Mouse (Mus musculus) heart, embryonic 10.5 days (tissue): ENCODE results near the gene Ssr1. TPM values are rescaled to one million over a fixed set of nuclear protein-coding genes. Genes with fewer than 3 reads are reported as not detected.

Source experiments
- DNase-seq: peaks from one replicate; pipeline ENCODE4 v3.0.0-alpha.2; 2017; ENCODE audit warnings: low spot score
- H3K27ac ChIP-seq: fragments of 300-500 bp; sonication (generic); 2 replicates; pipeline ENCODE4 v1.5.1; 2016; ENCODE audit warnings: mild to moderate bottlenecking
- H3K27me3 ChIP-seq: fragments of 300-500 bp; sonication (generic); 2 replicates; pipeline ENCODE4 v1.6.1; 2016; ENCODE audit warnings: mild to moderate bottlenecking; ENCODE audit not compliant: poor library complexity, insufficient read depth, severe bottlenecking
- H3K36me3 ChIP-seq: fragments of 300-500 bp; sonication (generic); 2 replicates; pipeline ENCODE4 v1.6.1; 2016; ENCODE audit warnings: mild to moderate bottlenecking, moderate library complexity
- H3K4me1 ChIP-seq: fragments of 300-500 bp; sonication (generic); 2 replicates; pipeline ENCODE4 v1.6.1; 2016; ENCODE audit warnings: mild to moderate bottlenecking
- H3K4me3 ChIP-seq: fragments of 300-500 bp; sonication (generic); 2 replicates; pipeline ENCODE4 v1.5.1; 2016; ENCODE audit warnings: mild to moderate bottlenecking, moderate library complexity
- H3K9me3 ChIP-seq: fragments of 300-500 bp; sonication (generic); 2 replicates; pipeline ENCODE4 v1.6.1; 2016; ENCODE audit warnings: mild to moderate bottlenecking, moderate library complexity
- WGBS: fragments of 180-500 bp; shearing (Covaris S2); methylation state at CpG from one replicate; pipeline ENCODE4 v1.1.7; 2016; 5-methylcytosine and 5-hydroxymethylcytosine counted together
- polyA plus RNA-seq: library from polyadenylated mRNA; unstranded; fragments of >200 nt; fragmentation: Nextera tagmentation; extraction: Ambion mirVana; gene quantifications from 2 replicates; pipeline ENCODE4 v1.2.1, GENCODE M21; 2016

Ssr1 gene
- polyA plus RNA-seq, 1 experiment from 2014 or later, result 114 TPM

- H3K27ac ChIP-seq, result peak overlapping the region; percentile 42; the same call in 1 of the 2 replicates
- H3K36me3 ChIP-seq, result peaks cover 8% of the 10 kb centered on the region; the same call in 1 of the 2 replicates
- peaks cover 23% of the 10 kb centered on the region for H3K4me1 ChIP-seq
- WGBS, result 73% methylated on average over 11 of the region's 11 CpGs
- no peaks in the 10 kb centered on the region for H3K27me3 ChIP-seq
- DNase-seq, result peak; percentile 68
- H3K4me3 ChIP-seq, result no peak overlapping the region
- H3K9me3 ChIP-seq, result no peaks in the 10 kb centered on the region
These were observed 23.0 kb downstream of the Ssr1 start for GRCm38 (mm10) chr13:37970887-37971530.

GRCm38 (mm10) chr13:37969988-37970387 lies 24.0 kb downstream of the Ssr1 start:
- peak; percentile 64 for DNase-seq
- WGBS, result 45% methylated on average over 8 of the region's 8 CpGs
- H3K27ac ChIP-seq, result no peak overlapping the region

GRCm38 (mm10) chr13:37969337-37969736 lies 24.7 kb downstream of the Ssr1 start:
- peaks cover 39% of the 10 kb centered on the region for H3K4me1 ChIP-seq
- H3K4me3 ChIP-seq, result no peak overlapping the region
- no peaks in the 10 kb centered on the region for H3K27me3 ChIP-seq
- H3K36me3 ChIP-seq, result no peaks in the 10 kb centered on the region
- WGBS, result 12% methylated on average over 14 of the region's 14 CpGs
- no peak overlapping the region for H3K27ac ChIP-seq
- H3K9me3 ChIP-seq, result no peaks in the 10 kb centered on the region
- no peak for DNase-seq

More at GRCm38 (mm10) chr13:37969988-37970387, 24.0 kb downstream of the Ssr1 start:
- Histone ChIP-seq H3K4me1 (peaks cover 33% of the 10 kb centered on the region), H3K4me3 (no peak overlapping the region), H3K27me3 (no peaks in the 10 kb centered on the region), H3K9me3 (no peaks in the 10 kb centered on the region), H3K36me3 (no peaks in the 10 kb centered on the region)

GRCm38 (mm10) chr13:37967565-37967964 lies 26.5 kb downstream of the Ssr1 start:
- Histone ChIP-seq H3K9me3 (no peaks in the 10 kb centered on the region), H3K4me3 (no peak overlapping the region), H3K27ac (peak overlapping the region; percentile 72), H3K36me3 (no peaks in the 10 kb centered on the region), H3K27me3 (no peaks in the 10 kb centered on the region), H3K4me1 (peaks cover 48% of the 10 kb centered on the region)
- 54% methylated on average over 10 of the region's 10 CpGs for WGBS
- no peak for DNase-seq

- no peaks in the 10 kb centered on the region for H3K27me3 ChIP-seq
- no peaks in the 10 kb centered on the region for H3K9me3 ChIP-seq
- peaks cover 48% of the 10 kb centered on the region for H3K4me1 ChIP-seq
- no peaks in the 10 kb centered on the region for H3K36me3 ChIP-seq
- no peak for DNase-seq
- H3K27ac ChIP-seq, result peak overlapping the region; percentile 72
- no peak overlapping the region for H3K4me3 ChIP-seq
- 52% methylated on average over 12 of the region's 12 CpGs for WGBS
These were observed 27.0 kb downstream of the Ssr1 start for GRCm38 (mm10) chr13:37967052-37967437.

GRCm38 (mm10) chr13:37966256-37967051 lies 27.6 kb downstream of the Ssr1 start:
- Histone ChIP-seq H3K4me1 (peaks cover 48% of the 10 kb centered on the region), H3K4me3 (no peak overlapping the region), H3K27ac (peak overlapping the region; percentile 72), H3K36me3 (no peaks in the 10 kb centered on the region), H3K9me3 (no peaks in the 10 kb centered on the region), H3K27me3 (no peaks in the 10 kb centered on the region)
- DNase-seq, result peak; percentile 74
- WGBS, result 83% methylated on average over 15 of the region's 15 CpGs

- H3K4me3 ChIP-seq, result no peak overlapping the region
- no peaks in the 10 kb centered on the region for H3K36me3 ChIP-seq
- peak overlapping the region; percentile 67 for H3K27ac ChIP-seq
- H3K27me3 ChIP-seq, result no peaks in the 10 kb centered on the region
- WGBS, result 33% methylated on average over 17 of the region's 17 CpGs
- no peaks in the 10 kb centered on the region for H3K9me3 ChIP-seq
- H3K4me1 ChIP-seq, result peaks cover 44% of the 10 kb centered on the region
- peak; percentile 91 for DNase-seq
These were observed 28.7 kb downstream of the Ssr1 start for GRCm38 (mm10) chr13:37965126-37965914.

- WGBS, result 42% methylated on average over 20 of the region's 20 CpGs
- H3K9me3 ChIP-seq, result no peaks in the 10 kb centered on the region
- no peaks in the 10 kb centered on the region for H3K27me3 ChIP-seq
- H3K4me1 ChIP-seq, result peaks cover 44% of the 10 kb centered on the region
- no peaks in the 10 kb centered on the region for H3K36me3 ChIP-seq
- H3K27ac ChIP-seq, result peak overlapping the region; percentile 86
- H3K4me3 ChIP-seq, result peak overlapping the region; percentile 60
- peak; percentile 77 for DNase-seq
These were observed 29.6 kb downstream of the Ssr1 start for GRCm38 (mm10) chr13:37964128-37965087.

- 3% methylated on average over 12 of the region's 12 CpGs for WGBS
- H3K27ac ChIP-seq, result peak overlapping the region; percentile 86
These were observed 30.5 kb downstream of the Ssr1 start for GRCm38 (mm10) chr13:37963354-37964007.

GRCm38 (mm10) chr13:37962541-37962940 lies 31.5 kb downstream of the Ssr1 start:
- Histone ChIP-seq H3K27ac (no peak overlapping the region), H3K27me3 (no peaks in the 10 kb centered on the region), H3K4me1 (peaks cover 44% of the 10 kb centered on the region), H3K36me3 (no peaks in the 10 kb centered on the region), H3K9me3 (no peaks in the 10 kb centered on the region), H3K4me3 (no peak overlapping the region)
- WGBS, result 79% methylated on average over 9 of the region's 9 CpGs
- DNase-seq, result no peak

More at GRCm38 (mm10) chr13:37963354-37964007, 30.5 kb downstream of the Ssr1 start:
- Histone ChIP-seq H3K4me3 (peak overlapping the region; percentile 60), H3K9me3 (no peaks in the 10 kb centered on the region), H3K36me3 (no peaks in the 10 kb centered on the region), H3K27me3 (no peaks in the 10 kb centered on the region), H3K4me1 (peaks cover 49% of the 10 kb centered on the region)
- DNase-seq, result peak; percentile 89

- WGBS, result 88% methylated on average over 7 of the region's 7 CpGs
- Histone ChIP-seq H3K27me3 (no peaks in the 10 kb centered on the region), H3K36me3 (no peaks in the 10 kb centered on the region), H3K9me3 (no peaks in the 10 kb centered on the region), H3K4me1 (peaks cover 18% of the 10 kb centered on the region), H3K27ac (no peak overlapping the region), H3K4me3 (no peak overlapping the region)
- DNase-seq, result no peak
These were observed 34.1 kb downstream of the Ssr1 start for GRCm38 (mm10) chr13:37959936-37960335.
